8 mouse cellular contexts compared by ENCODE assay signal in genomic region chr6:91139846-91140245, GRCm38 (mm10). TPM values are rescaled to one million over a fixed set of nuclear protein-coding genes. Genes with fewer than 3 reads are reported as not detected.
DNase-seq lines count a peak whose midpoint lies in the region; ATAC-seq and TF ChIP-seq lines count a peak whose summit lies in the region.
"Had no signal": no experiment of that assay in that cellular context is flagged by ENCODE, and none has a peak within 500 bp of the region (broad histone marks: within the 10 kb centered on the region; RNA-seq: fewer than 3 reads in every experiment).

No protein-coding gene starts in this region.

- no peak overlapping the region for H3K9ac ChIP-seq in MEL (ENCODE audit: control insufficient read depth, low read depth, low read length, poor library complexity, severe bottlenecking)
- H3K9ac ChIP-seq in heart, postnatal 0 days (replicated peaks; ENCODE audit: low read depth, low read length), result no peak overlapping the region
- H3K9ac ChIP-seq in lung, embryonic 16.5 days (ENCODE audit: low read length), result no peak overlapping the region
- H3K9ac ChIP-seq: lung, embryonic 15.5 days had no signal

- WGBS in heart, postnatal 0 days, result 23% methylated on average over 4 of the region's 4 CpGs
- 25% methylated on average over 4 of the region's 4 CpGs for WGBS in lung, embryonic 16.5 days
- WGBS in small intestine, adult 2 months, result 24% methylated on average over 4 of the region's 4 CpGs

- no peak overlapping the region for H3K4me2 ChIP-seq in heart, postnatal 0 days (ENCODE audit: low read depth, low read length)
- H3K4me2 ChIP-seq in lung, embryonic 16.5 days (ENCODE audit: low read depth, low read length), result no peak overlapping the region
- H3K4me2 ChIP-seq: lung, embryonic 15.5 days had no signal

- H3K4me3 ChIP-seq in MEL (ENCODE audit: control insufficient read depth in 1 of 2, insufficient read depth in 1 of 2, low read depth in 2 of 2, low read length in 2 of 2), result no peak overlapping the region
- no peak overlapping the region for H3K4me3 ChIP-seq in embryonic fibroblast, embryonic 13.5 days (ENCODE audit: insufficient read depth, low read length)
- H3K4me3 ChIP-seq in heart, postnatal 0 days (ENCODE audit: low read depth, low read length), result no peak overlapping the region
- H3K4me3 ChIP-seq in lung, embryonic 16.5 days (ENCODE audit: low read length), result no peak overlapping the region
- no peak overlapping the region for H3K4me3 ChIP-seq in small intestine, adult 2 months (ENCODE audit: low read depth, low read length)
- H3K4me3 ChIP-seq: lung, embryonic 15.5 days had no signal

- no peak for TF ChIP-seq EP300 in MEL (IDR thresholded peaks at IDR 0.05; ENCODE audit: low read depth in 1 of 2, low read length in 2 of 2)
- no peak for TF ChIP-seq EP300 in heart, postnatal 0 days (IDR thresholded peaks at IDR 0.05; ENCODE audit: low read depth)

- peak; percentile 77 to 96 (median 88) for TF ChIP-seq CTCF in MEL (IDR thresholded peaks at IDR 0.05 in 2 of 3, conservative IDR thresholded peaks at IDR 0.05 in 1 of 3; ENCODE audit: control insufficient read depth in 1 of 3, insufficient read depth in 1 of 3, low read depth in 2 of 3, low read length in 3 of 3, poor library complexity in 1 of 3, severe bottlenecking in 1 of 3)
- TF ChIP-seq CTCF in embryonic fibroblast, embryonic 13.5 days (IDR thresholded peaks at IDR 0.05; ENCODE audit: borderline replicate concordance, insufficient read depth, low read length), result peak; percentile 86
- peak; percentile 97 for TF ChIP-seq CTCF in heart, postnatal 0 days (IDR thresholded peaks at IDR 0.05; ENCODE audit: low read depth)
- peak; percentile 94 for TF ChIP-seq CTCF in small intestine, adult 2 months (IDR thresholded peaks at IDR 0.05; ENCODE audit: extremely low read depth, insufficient read length, insufficient replicate concordance, low read depth, low read length)

- peak; percentile 82 for ATAC-seq in heart, postnatal 0 days (ENCODE audit: insufficient read depth, low read depth)
- ATAC-seq in lung, embryonic 16.5 days (ENCODE audit: low read depth), result peak; percentile 45; the same call in 1 of the 2 replicates

- H3K79me2 ChIP-seq in MEL (ENCODE audit: control insufficient read depth, insufficient read depth, low read length, poor library complexity), result no peaks in the 10 kb centered on the region

- H3K4me1 ChIP-seq in MEL (ENCODE audit: control insufficient read depth in 1 of 2, insufficient read depth in 2 of 2, low read length in 2 of 2), result no peaks in the 10 kb centered on the region
- H3K4me1 ChIP-seq in embryonic fibroblast, embryonic 13.5 days (ENCODE audit: control insufficient read depth, insufficient read depth, low read length), result no peaks in the 10 kb centered on the region
- no peaks in the 10 kb centered on the region for H3K4me1 ChIP-seq in heart, postnatal 0 days (ENCODE audit: control insufficient read depth, insufficient read depth)
- H3K4me1 ChIP-seq in lung, embryonic 16.5 days (replicated peaks; ENCODE audit: control insufficient read depth, insufficient read depth, low read length), result no peaks in the 10 kb centered on the region
- peaks cover 4% of the 10 kb centered on the region; the same call in 1 of the 2 replicates for H3K4me1 ChIP-seq in small intestine, adult 2 months (ENCODE audit: control insufficient read depth, insufficient read depth, insufficient read length, low read length)
- H3K4me1 ChIP-seq: lung, embryonic 15.5 days had no signal

- no peak overlapping the region for H3K27ac ChIP-seq in MEL (ENCODE audit: control insufficient read depth, low read depth, low read length)
- H3K27ac ChIP-seq in embryonic fibroblast, embryonic 13.5 days (ENCODE audit: insufficient read depth, low read length), result no peak overlapping the region
- H3K27ac ChIP-seq in heart, postnatal 0 days (ENCODE audit: low read depth), result no peak overlapping the region
- H3K27ac ChIP-seq in lung, embryonic 16.5 days (ENCODE audit: low read length), result no peak overlapping the region
- H3K27ac ChIP-seq in small intestine, adult 2 months (ENCODE audit: insufficient read depth, low read depth, low read length), result no peak overlapping the region
- H3K27ac ChIP-seq: lung, embryonic 15.5 days had no signal

- TF ChIP-seq POLR2A in MEL (IDR thresholded peaks at IDR 0.05; ENCODE audit: control insufficient read depth in 1 of 2, insufficient read depth in 1 of 2, low read depth in 1 of 2, low read length in 2 of 2, poor library complexity in 1 of 2), result no peak
- no peak for TF ChIP-seq POLR2A in embryonic fibroblast, embryonic 13.5 days (IDR thresholded peaks at IDR 0.05; ENCODE audit: low read depth, low read length)
- TF ChIP-seq POLR2A in small intestine, adult 2 months (IDR thresholded peaks at IDR 0.05; ENCODE audit: low read depth, low read length), result no peak

- peak; percentile 74 for DNase-seq in MEL (ENCODE audit: low read depth, low spot score)
- peak; percentile 73 to 82 for DNase-seq in adrenal gland, postnatal 36 days
- DNase-seq in heart, postnatal 0 days (ENCODE audit: low spot score), result peak; percentile 83
- DNase-seq in kidney, postnatal 36 days, result peak; percentile 76 to 91

- H3K36me3 ChIP-seq in MEL (ENCODE audit: control insufficient read depth in 1 of 2, insufficient read depth in 2 of 2, low read length in 2 of 2), result no peaks in the 10 kb centered on the region
- no peaks in the 10 kb centered on the region for H3K36me3 ChIP-seq in heart, postnatal 0 days (replicated peaks; ENCODE audit: control insufficient read depth, insufficient read depth, low read length)
- no peaks in the 10 kb centered on the region for H3K36me3 ChIP-seq in lung, embryonic 16.5 days (ENCODE audit: control insufficient read depth, insufficient read depth, low read length)
- no peaks in the 10 kb centered on the region for H3K36me3 ChIP-seq in small intestine, adult 2 months (ENCODE audit: control insufficient read depth, insufficient read depth, low read length)
- H3K36me3 ChIP-seq: lung, embryonic 15.5 days had no signal

- TF ChIP-seq RAD21 in MEL (IDR thresholded peaks at IDR 0.05; ENCODE audit: low read depth, low read length), result peak; percentile 92

- no peaks in the 10 kb centered on the region for H3K9me3 ChIP-seq in MEL (replicated peaks; ENCODE audit: insufficient read depth, low read length)
- no peaks in the 10 kb centered on the region for H3K9me3 ChIP-seq in heart, postnatal 0 days (replicated peaks; ENCODE audit: control insufficient read depth, low read length)
- no peaks in the 10 kb centered on the region for H3K9me3 ChIP-seq in lung, embryonic 16.5 days (ENCODE audit: control insufficient read depth, low read length)
- H3K9me3 ChIP-seq: lung, embryonic 15.5 days had no signal

- H3K27me3 ChIP-seq in MEL (ENCODE audit: control insufficient read depth in 1 of 2, insufficient read depth in 2 of 2, low read length in 2 of 2), result no peaks in the 10 kb centered on the region; a peak in 2 of 4 replicates
- no peaks in the 10 kb centered on the region for H3K27me3 ChIP-seq in heart, postnatal 0 days (ENCODE audit: control insufficient read depth, insufficient read depth, low read length)
- no peaks in the 10 kb centered on the region for H3K27me3 ChIP-seq in lung, embryonic 16.5 days (ENCODE audit: control insufficient read depth, insufficient read depth, low read depth, low read length)
- no peaks in the 10 kb centered on the region for H3K27me3 ChIP-seq in small intestine, adult 2 months (ENCODE audit: control insufficient read depth, insufficient read depth, low read length)
- H3K27me3 ChIP-seq: lung, embryonic 15.5 days had no signal

TF ChIP-seq in MEL, 35 proteins besides CTCF, POLR2A, EP300 and RAD21:
- peak; percentile 93 for TF ChIP-seq SMC3 (IDR thresholded peaks at IDR 0.05; ENCODE audit: low read depth, low read length)
- TF ChIP-seq RCOR1 (IDR thresholded peaks at IDR 0.05; ENCODE audit: low read depth, low read length), result no peak
- no peak for TF ChIP-seq E2F4 (IDR thresholded peaks at IDR 0.05; ENCODE audit: borderline replicate concordance, low read depth, low read length)
- peak; percentile 82 for TF ChIP-seq ZC3H11A (IDR thresholded peaks at IDR 0.05; ENCODE audit: low read depth, low read length)
- no peak for TF ChIP-seq CHD1 (IDR thresholded peaks at IDR 0.05; ENCODE audit: low read depth, low read length)

RNA-seq across cellular contexts. Expression of gene Hdac11, which starts 16.6 kb away (rescaled TPM):
- 2.5 and 3.3 TPM in 2 replicates for total RNA-seq in MEL (2012; rRNA removed)
- 1 to 10 TPM in 1 of 2 experiments, not detected in 1; 6.0 TPM for polyA plus RNA-seq in MEL (2012; ENCODE audit: insufficient read depth in 1 of 2, insufficient read length in 2 of 2, low read depth in 1 of 2, low replicate concordance in 2 of 2, missing spikeins in 1 of 2)
- 1 to 10 TPM; 5.8 to 6.2 TPM for total RNA-seq in adrenal gland, postnatal 36 days (2021)
- 5.4 TPM in 2 replicates for polyA plus RNA-seq in embryonic fibroblast, embryonic 13.5 days (2011; ENCODE audit: insufficient read length, low read depth, missing spikeins)
- total RNA-seq in heart, postnatal 0 days (2014; rRNA removed; ENCODE audit: low replicate concordance), result 17.9 and 19.6 TPM in 2 replicates
- polyA plus RNA-seq in heart, postnatal 0 days (2015; fragmentation: Nextera tagmentation; extraction: Ambion mirVana), result 9.2 and 9.5 TPM in 2 replicates
- 6.4 and 7.7 TPM in 2 replicates for polyA plus RNA-seq in lung, embryonic 16.5 days (2015; fragmentation: Nextera tagmentation; extraction: Ambion mirVana)
- 13.4 and 24.0 TPM in 2 replicates for polyA plus RNA-seq in small intestine, adult 2 months (2012; rRNA removed)

RNA-seq across cellular contexts. Expression of gene Nup210, which starts 23.2 kb away (rescaled TPM):
- 46.3 and 56.7 TPM in 2 replicates for total RNA-seq in MEL (2012; rRNA removed)
- polyA plus RNA-seq in MEL (2012; ENCODE audit: insufficient read depth in 1 of 2, insufficient read length in 2 of 2, low read depth in 1 of 2, low replicate concordance in 2 of 2, missing spikeins in 1 of 2), result 100 to 1,000 TPM in 1 of 2 experiments, 10 to 100 TPM in 1; 71.5 to 394 TPM
- total RNA-seq in adrenal gland, postnatal 36 days (2021), result 1 to 10 TPM; 3.6 to 6.2 TPM
- 1.3 TPM in 1 of 2 replicates, not detected in the other for polyA plus RNA-seq in embryonic fibroblast, embryonic 13.5 days (2011; ENCODE audit: insufficient read length, low read depth, missing spikeins)
- total RNA-seq in heart, postnatal 0 days (2014; rRNA removed; ENCODE audit: low replicate concordance), result 9.7 and 13.4 TPM in 2 replicates
- polyA plus RNA-seq in heart, postnatal 0 days (2015; fragmentation: Nextera tagmentation; extraction: Ambion mirVana), result 1.6 TPM in 2 replicates
- polyA plus RNA-seq in lung, embryonic 16.5 days (2015; fragmentation: Nextera tagmentation; extraction: Ambion mirVana), result 27.8 and 29.0 TPM in 2 replicates
- polyA plus RNA-seq in small intestine, adult 2 months (2012; rRNA removed), result 25.9 and 28.9 TPM in 2 replicates

Comparison
In these comparisons a context has a peak if more than half of its experiments do, and no peak if none do; other contexts are left out.
1. RNA of gene Nup210, which starts 23.2 kb away (polyA plus RNA-seq): 71.5 to 394 TPM in MEL, 27.8 to 29.0 TPM in lung, embryonic 16.5 days and 25.9 to 28.9 TPM in small intestine, adult 2 months; 1.6 TPM in heart, postnatal 0 days and 1.3 TPM in embryonic fibroblast, embryonic 13.5 days; every median in the first group is over 10 times any median in the second.
2. Peak in every context shown above with its lines, with median percentiles within 50 percentile points of each other: DNase-seq and CTCF ChIP-seq.